ENCODE assay signal across 8 mouse cellular contexts in the genomic region with DNA sequence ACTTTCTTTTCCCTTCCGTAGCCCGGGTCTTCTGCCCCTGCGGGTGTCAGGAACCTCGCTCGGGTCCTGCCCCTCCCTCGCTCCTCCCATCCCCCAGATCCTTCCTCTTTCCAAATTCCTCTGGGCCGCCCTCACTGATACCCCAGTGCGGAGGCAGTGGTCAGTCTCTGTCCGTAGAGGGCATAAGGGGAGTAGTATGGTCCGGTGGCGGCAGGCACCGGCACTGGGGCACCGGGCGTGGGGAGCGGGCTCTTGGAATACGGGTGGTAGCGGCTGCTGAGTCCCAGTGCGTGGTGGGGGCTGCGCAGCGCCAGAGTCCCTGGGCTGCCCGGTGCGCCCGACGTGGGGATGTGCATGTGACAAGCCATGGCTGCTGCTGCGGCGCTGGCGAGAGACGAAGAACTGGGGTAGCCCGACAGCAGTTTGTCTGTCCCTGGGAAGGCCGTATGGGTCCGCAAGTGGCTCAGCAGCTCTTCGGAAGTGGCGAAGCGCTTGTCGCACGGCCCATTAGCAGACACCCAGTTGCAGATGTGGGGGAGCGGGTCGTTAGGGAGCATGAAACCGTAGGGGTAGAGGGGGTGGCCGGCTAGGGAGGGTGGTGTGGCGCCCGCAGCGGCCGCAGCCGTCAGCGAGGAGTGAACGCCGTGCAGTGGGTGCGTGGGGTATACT. TPM values are rescaled to one million over a fixed set of nuclear protein-coding genes. Genes with fewer than 3 reads are reported as not detected.
DNase-seq lines count a peak whose midpoint lies in the region; ATAC-seq and TF ChIP-seq lines count a peak whose summit lies in the region.

No protein-coding gene starts in this region.

- ATAC-seq in forebrain, postnatal 0 days: no peak
- ATAC-seq in intestine, embryonic 14.5 days (replicated peaks; ENCODE audit: low FRiP score, low TSS enrichment, low read depth): no peak
- ATAC-seq in liver, embryonic 14.5 days (ENCODE audit: insufficient read depth): no peak
- ATAC-seq in neural tube, embryonic 15.5 days (ENCODE audit: low FRiP score): no peak
- ATAC-seq in CD4-positive, CD25-positive, alpha-beta regulatory T cell, adult 4 months: no peak
- no peak for ATAC-seq in erythroblast, adult 5-6 weeks (replicated peaks; ENCODE audit: low FRiP score, poor library complexity, severe bottlenecking)

- H3K27me3 ChIP-seq in E14TG2a.4 (ENCODE audit: insufficient read depth, low read length): peaks cover 93% of the 10 kb centered on the region
- peaks cover 43% of the 10 kb centered on the region for H3K27me3 ChIP-seq in forebrain, postnatal 0 days (ENCODE audit: insufficient read depth, low read length)
- H3K27me3 ChIP-seq in intestine, embryonic 14.5 days (replicated peaks; ENCODE audit: control insufficient read depth, insufficient read depth, low read length): no peaks in the 10 kb centered on the region
- H3K27me3 ChIP-seq in liver, embryonic 14.5 days (ENCODE audit: control insufficient read depth, insufficient read depth, low read length): peaks cover 84% of the 10 kb centered on the region
- 0 out of 2 replicates have a peak, but pooled peaks cover 3% of the 10 kb centered on the region for H3K27me3 ChIP-seq in neural tube, embryonic 15.5 days (replicated peaks)

- no peak for TF ChIP-seq EP300 in liver, embryonic 14.5 days (IDR thresholded peaks at IDR 0.05; ENCODE audit: low read depth)

- H3K36me3 ChIP-seq in E14TG2a.4 (ENCODE audit: insufficient read depth, low read length): no peaks in the 10 kb centered on the region
- no peaks in the 10 kb centered on the region for H3K36me3 ChIP-seq in forebrain, postnatal 0 days (ENCODE audit: insufficient read depth)
- H3K36me3 ChIP-seq in intestine, embryonic 14.5 days (ENCODE audit: control insufficient read depth, insufficient read depth, low read length): peaks cover 18% of the 10 kb centered on the region
- H3K36me3 ChIP-seq in liver, embryonic 14.5 days (replicated peaks; ENCODE audit: control insufficient read depth, insufficient read depth, low read depth): no peaks in the 10 kb centered on the region
- H3K36me3 ChIP-seq in neural tube, embryonic 15.5 days: no peaks in the 10 kb centered on the region

- H3K9me3 ChIP-seq in E14TG2a.4 (ENCODE audit: low read length): no peaks in the 10 kb centered on the region
- no peaks in the 10 kb centered on the region for H3K9me3 ChIP-seq in forebrain, postnatal 0 days (ENCODE audit: low read length)
- no peaks in the 10 kb centered on the region for H3K9me3 ChIP-seq in intestine, embryonic 14.5 days (ENCODE audit: control insufficient read depth, low read length)
- H3K9me3 ChIP-seq in liver, embryonic 14.5 days (ENCODE audit: control insufficient read depth, low read length): no peaks in the 10 kb centered on the region
- no peaks in the 10 kb centered on the region for H3K9me3 ChIP-seq in neural tube, embryonic 15.5 days (replicated peaks)

- H3K4me2 ChIP-seq in forebrain, postnatal 0 days (ENCODE audit: low read depth): peak overlapping the region; percentile 96
- H3K4me2 ChIP-seq in intestine, embryonic 14.5 days (ENCODE audit: low read length): peak overlapping the region; percentile 71
- peak overlapping the region; percentile 52 for H3K4me2 ChIP-seq in liver, embryonic 14.5 days (ENCODE audit: low read depth)
- peak overlapping the region; percentile 80 for H3K4me2 ChIP-seq in neural tube, embryonic 15.5 days

- no peak for TF ChIP-seq CTCF in E14TG2a.4 (conservative IDR thresholded peaks at IDR 0.05; ENCODE audit: low read length)
- TF ChIP-seq CTCF in forebrain, postnatal 0 days (IDR thresholded peaks at IDR 0.05; ENCODE audit: low read depth): no peak
- TF ChIP-seq CTCF in liver, embryonic 14.5 days (IDR thresholded peaks at IDR 0.05; ENCODE audit: low read depth): no peak

- peak; percentile 39 for DNase-seq in adrenal gland, adult 8-10 months
- DNase-seq in forebrain, postnatal 0 days: no peak
- peak; percentile 83 for DNase-seq in intestine, embryonic 14.5 days (ENCODE audit: low spot score)
- DNase-seq in liver, embryonic 14.5 days (ENCODE audit: low read depth in 3 of 3, low spot score in 3 of 3): no peak

- peak overlapping the region; percentile 64; the same call in 1 of the 2 replicates for H3K27ac ChIP-seq in forebrain, postnatal 0 days (ENCODE audit: low read depth, low read length)
- H3K27ac ChIP-seq in intestine, embryonic 14.5 days (ENCODE audit: low read depth): peak overlapping the region; percentile 100
- H3K27ac ChIP-seq in liver, embryonic 14.5 days: no peak overlapping the region
- H3K27ac ChIP-seq in neural tube, embryonic 15.5 days (replicated peaks): peak overlapping the region; percentile 97

- peak overlapping the region; percentile 65 for H3K9ac ChIP-seq in forebrain, postnatal 0 days
- H3K9ac ChIP-seq in intestine, embryonic 14.5 days (ENCODE audit: low read length): peak overlapping the region; percentile 98
- no peak overlapping the region for H3K9ac ChIP-seq in liver, embryonic 14.5 days (replicated peaks)
- H3K9ac ChIP-seq in neural tube, embryonic 15.5 days (replicated peaks): peak overlapping the region; percentile 83

- peaks cover 50% of the 10 kb centered on the region for H3K4me1 ChIP-seq in E14TG2a.4 (replicated peaks; ENCODE audit: low read depth, low read length)
- H3K4me1 ChIP-seq in forebrain, postnatal 0 days (ENCODE audit: insufficient read depth): peaks cover 8% of the 10 kb centered on the region
- peaks cover 9% of the 10 kb centered on the region for H3K4me1 ChIP-seq in intestine, embryonic 14.5 days (replicated peaks; ENCODE audit: control insufficient read depth, insufficient read depth, low read length)
- no peaks in the 10 kb centered on the region for H3K4me1 ChIP-seq in liver, embryonic 14.5 days (replicated peaks; ENCODE audit: control insufficient read depth in 2 of 2, insufficient read depth in 2 of 2, low read length in 1 of 2)
- H3K4me1 ChIP-seq in neural tube, embryonic 15.5 days: peaks cover 65% of the 10 kb centered on the region

- H3K4me3 ChIP-seq in E14TG2a.4 (replicated peaks; ENCODE audit: low read length): peak overlapping the region; percentile 69
- H3K4me3 ChIP-seq in forebrain, postnatal 0 days (ENCODE audit: low read depth, low read length): peak overlapping the region; percentile 59
- peak overlapping the region; percentile 58 for H3K4me3 ChIP-seq in intestine, embryonic 14.5 days (ENCODE audit: low read depth, low read length)
- peak overlapping the region; percentile 23 to 50; a peak in 3 of 4 replicates for H3K4me3 ChIP-seq in liver, embryonic 14.5 days (ENCODE audit: insufficient read depth in 1 of 2, low read depth in 2 of 2, low read length in 2 of 2)
- peak overlapping the region; percentile 85 for H3K4me3 ChIP-seq in neural tube, embryonic 15.5 days (replicated peaks)

- 8% methylated on average over 49 of the region's 49 CpGs for WGBS in forebrain, postnatal 0 days
- 1% methylated on average over 49 of the region's 49 CpGs for WGBS in intestine, embryonic 14.5 days
- 2% methylated on average over 49 of the region's 49 CpGs for WGBS in liver, embryonic 14.5 days (ENCODE audit: insufficient replicate concordance)
- 1% methylated on average over 48 of the region's 49 CpGs for WGBS in neural tube, embryonic 15.5 days

RNA-seq across cellular contexts. Expression of a gene that starts 4.5 kb away (rescaled TPM):
- total RNA-seq in adrenal gland, adult 8-10 months (2022): 10 to 100 TPM; 30.6 to 41.2 (median 34.7) TPM
- total RNA-seq in forebrain, postnatal 0 days (2014; rRNA removed): 7.7 and 8.7 TPM in 2 replicates
- 3.9 and 5.0 TPM in 2 replicates for polyA plus RNA-seq in forebrain, postnatal 0 days (2015; fragmentation: Nextera tagmentation; extraction: Ambion mirVana)
- 11.4 and 12.7 TPM in 2 replicates for polyA plus RNA-seq in intestine, embryonic 14.5 days (2014; fragmentation: Nextera tagmentation; extraction: Ambion mirVana)
- polyA plus RNA-seq in liver, embryonic 14.5 days (2012; rRNA removed): 0.77 and 0.90 TPM in 2 replicates
- 0.24 and 0.43 TPM in 2 replicates for polyA plus RNA-seq in liver, embryonic 14.5 days (2014; fragmentation: Nextera tagmentation; extraction: Ambion mirVana)
- 12.7 and 12.9 TPM in 2 replicates for polyA plus RNA-seq in neural tube, embryonic 15.5 days (2015; fragmentation: Nextera tagmentation; extraction: Ambion mirVana)
- polyA plus RNA-seq in CD4-positive, CD25-positive, alpha-beta regulatory T cell, adult 4 months (2017; shearing (Covaris generic)): not detected
- total RNA-seq in erythroblast, adult 5-6 weeks (2015; ENCODE audit: low replicate concordance): 0.38 TPM in 1 of 2 replicates, not detected in the other
- 0.60 TPM in 1 of 2 replicates, not detected in the other for total RNA-seq in erythroblast, adult 5-6 weeks (2017; ENCODE audit: low replicate concordance)

RNA-seq across cellular contexts. Expression of a gene that starts 34.6 kb away (rescaled TPM):
- 1 to 10 TPM; 3.4 to 8.5 (median 5.7) TPM for total RNA-seq in adrenal gland, adult 8-10 months (2022)
- total RNA-seq in forebrain, postnatal 0 days (2014; rRNA removed): 0.15 TPM in 1 of 2 replicates, not detected in the other
- 0.18 and 0.28 TPM in 2 replicates for polyA plus RNA-seq in forebrain, postnatal 0 days (2015; fragmentation: Nextera tagmentation; extraction: Ambion mirVana)
- 0.63 and 0.70 TPM in 2 replicates for polyA plus RNA-seq in intestine, embryonic 14.5 days (2014; fragmentation: Nextera tagmentation; extraction: Ambion mirVana)
- polyA plus RNA-seq in liver, embryonic 14.5 days (2012; rRNA removed): 0.05 and 0.18 TPM in 2 replicates
- polyA plus RNA-seq in liver, embryonic 14.5 days (2014; fragmentation: Nextera tagmentation; extraction: Ambion mirVana): 0.22 and 0.76 TPM in 2 replicates
- 0.49 and 0.68 TPM in 2 replicates for polyA plus RNA-seq in neural tube, embryonic 15.5 days (2015; fragmentation: Nextera tagmentation; extraction: Ambion mirVana)
- polyA plus RNA-seq in CD4-positive, CD25-positive, alpha-beta regulatory T cell, adult 4 months (2017; shearing (Covaris generic)): not detected
- 2.1 TPM in 1 of 2 replicates, not detected in the other for total RNA-seq in erythroblast, adult 5-6 weeks (2015; ENCODE audit: low replicate concordance)
- 1.5 and 16.0 TPM in 2 replicates for total RNA-seq in erythroblast, adult 5-6 weeks (2017; ENCODE audit: low replicate concordance)

Comparison
In these comparisons a context has a peak if more than half of its experiments do, and no peak if none do; other contexts are left out.
1. DNase-seq: peak in adrenal gland, adult 8-10 months (single experiment) and intestine, embryonic 14.5 days (single experiment); none in forebrain, postnatal 0 days (single experiment) and liver, embryonic 14.5 days (0 of 3).
2. Peak in every context shown above with its lines, with median percentiles within 50 percentile points of each other: H3K4me3 ChIP-seq and H3K4me2 ChIP-seq.